Mouse (Mus musculus): ENCODE data around the gene Gm45716.
A peak's percentile ranks its signal among the peaks of the same experiment; 100 is the strongest.
"Not testable (repeated sequence)": the region's sequence is repeated elsewhere in the genome, so short reads cannot be mapped to it uniquely, and the experiment has no call there.

Gene Gm45716

GRCm38 (mm10) chr11:90250189-90250588 lies 62.7 kb downstream of the Gm45716 start:
- DNase-seq (ENCODE audit: low spot score), result peak; percentile 31

- DNase-seq (ENCODE audit: low spot score), result no peak
Observed at GRCm38 (mm10) chr11:90250730-90251129, 63.2 kb downstream of the Gm45716 start.

GRCm38 (mm10) chr11:90251923-90252322 lies 64.4 kb downstream of the Gm45716 start:
- no peak for DNase-seq (ENCODE audit: low spot score)

- DNase-seq (ENCODE audit: low spot score), result peak; percentile 26
Observed at GRCm38 (mm10) chr11:90252366-90252765, 64.9 kb downstream of the Gm45716 start.

GRCm38 (mm10) chr11:90254536-90254935 lies 67.1 kb downstream of the Gm45716 start:
- DNase-seq (ENCODE audit: low spot score), result no peak

- DNase-seq (ENCODE audit: low spot score), result no peak
Observed at GRCm38 (mm10) chr11:90255687-90256086, 68.2 kb downstream of the Gm45716 start.

GRCm38 (mm10) chr11:90256833-90257525 lies 69.5 kb downstream of the Gm45716 start:
- DNase-seq (ENCODE audit: low spot score), result no peak

GRCm38 (mm10) chr11:90258321-90258927 lies 70.9 kb downstream of the Gm45716 start:
- DNase-seq (ENCODE audit: low spot score), result no peak

- DNase-seq (ENCODE audit: low spot score), result peak; percentile 85
Observed at GRCm38 (mm10) chr11:90259071-90259470, 71.6 kb downstream of the Gm45716 start.

- DNase-seq (ENCODE audit: low spot score), result no peak
Observed at GRCm38 (mm10) chr11:90259826-90260225, 72.3 kb downstream of the Gm45716 start.

- no peak for DNase-seq (ENCODE audit: low spot score)
Observed at GRCm38 (mm10) chr11:90264180-90264579, 76.7 kb downstream of the Gm45716 start.

- no peak for DNase-seq (ENCODE audit: low spot score)
Observed at GRCm38 (mm10) chr11:90265581-90265980, 78.1 kb downstream of the Gm45716 start.

- DNase-seq (ENCODE audit: low spot score), result no peak
Observed at GRCm38 (mm10) chr11:90268934-90269333, 81.5 kb downstream of the Gm45716 start.

- no peak for DNase-seq (ENCODE audit: low spot score)
Observed at GRCm38 (mm10) chr11:90269398-90270123, 82.1 kb downstream of the Gm45716 start.

GRCm38 (mm10) chr11:90270132-90270877 lies 82.8 kb downstream of the Gm45716 start:
- no peak for DNase-seq (ENCODE audit: low spot score)

GRCm38 (mm10) chr11:90274187-90274586 lies 86.7 kb downstream of the Gm45716 start:
- no peak for DNase-seq (ENCODE audit: low spot score)

GRCm38 (mm10) chr11:90275663-90276062 lies 88.2 kb downstream of the Gm45716 start:
- peak; percentile 85 for DNase-seq (ENCODE audit: low spot score)

GRCm38 (mm10) chr11:90276150-90276549 lies 88.7 kb downstream of the Gm45716 start:
- DNase-seq (ENCODE audit: low spot score), result peak; percentile 13

GRCm38 (mm10) chr11:90276561-90276960 lies 89.1 kb downstream of the Gm45716 start:
- no peak for DNase-seq (ENCODE audit: low spot score)

- DNase-seq (ENCODE audit: low spot score), result no peak
Observed at GRCm38 (mm10) chr11:90280069-90280468, 92.6 kb downstream of the Gm45716 start.

- not testable (repeated sequence) for DNase-seq (ENCODE audit: low spot score)
Observed at GRCm38 (mm10) chr11:90281943-90282342, 94.5 kb downstream of the Gm45716 start.

GRCm38 (mm10) chr11:90283159-90283558 lies 95.7 kb downstream of the Gm45716 start:
- no peak for DNase-seq (ENCODE audit: low spot score)
